Mouse (Mus musculus) bone marrow, adult 2 months (tissue): Measurements from ENCODE around the gene Ttc39b.

Experiments
- CTCF ChIP-seq: fragments of 200-500 bp; IDR thresholded peaks from 2 replicates; pipeline ENCODE4 v1.5.1; 2011; ENCODE audit warnings: low read length, control low read depth; ENCODE audit not compliant: control insufficient read depth, insufficient read depth
- POLR2A ChIP-seq: fragments of 200-500 bp; IDR thresholded peaks from 2 replicates; pipeline ENCODE4 v1.6.1; 2011; ENCODE audit warnings: low read depth, mild to moderate bottlenecking, control low read depth, low read length, borderline replicate concordance; ENCODE audit not compliant: control insufficient read depth

GRCm38 (mm10) chr4:83305099-83305498 is 19.0 kb downstream of the Ttc39b start:
- TF ChIP-seq CTCF (no peak), POLR2A (no peak)
